Mouse (Mus musculus) liver, postnatal 0 days (tissue): ENCODE results near the gene Shisa5.

Experiments used
- CTCF ChIP-seq: sonication (generic); IDR thresholded peaks from 2 replicates; pipeline ENCODE4 v1.5.1; 2016; ENCODE audit warnings: antibody characterized with exemption, low read depth
- EP300 ChIP-seq: IDR thresholded peaks from 2 replicates; pipeline ENCODE4 v1.6.1; 2016; ENCODE audit warnings: antibody characterized with exemption, low read depth, mild to moderate bottlenecking

DNA sequence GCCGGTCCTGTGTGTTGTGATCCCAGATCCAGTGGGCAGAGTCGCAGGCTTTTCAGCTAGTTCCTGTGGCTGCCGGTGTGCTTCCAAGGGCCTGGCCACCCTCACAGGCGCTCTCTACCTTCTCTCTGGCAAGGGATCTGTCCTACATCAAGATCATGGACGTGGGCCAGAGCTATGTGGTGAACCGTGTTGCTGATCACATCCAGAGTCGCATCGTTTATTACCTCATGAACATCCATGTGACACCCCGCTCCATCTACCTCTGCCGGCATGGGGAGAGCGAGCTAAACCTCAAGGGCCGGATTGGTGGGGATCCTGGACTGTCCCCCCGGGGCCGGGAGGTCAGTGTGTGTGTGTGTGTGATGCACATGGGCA, 28.1 kb upstream of the Shisa5 start:
- TF ChIP-seq CTCF = no peak
- no peak for TF ChIP-seq EP300
